ENCODE assay signal across 16 mouse cellular contexts in the genomic region with DNA sequence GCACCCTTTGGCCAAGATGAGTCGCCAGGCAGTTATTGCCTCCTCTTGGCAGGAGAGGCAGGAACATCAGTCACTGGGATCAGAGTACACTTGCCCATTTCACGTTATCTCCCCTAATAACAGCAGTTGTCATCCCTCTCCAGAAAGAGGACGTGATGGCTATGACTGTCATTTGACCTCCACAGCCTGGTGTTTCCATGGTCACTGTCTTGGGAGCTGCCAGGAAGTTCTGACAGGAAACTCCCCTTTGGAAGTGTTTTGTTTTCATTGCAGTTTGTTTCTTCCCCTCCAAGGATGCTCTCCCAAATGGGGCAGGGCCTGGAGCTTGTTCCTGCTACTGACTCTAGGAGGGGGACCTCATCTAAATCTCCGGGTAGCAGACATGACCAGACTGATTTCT.
A peak's percentile ranks its signal among the peaks of the same experiment; 100 is the strongest.
DNase-seq lines count a peak whose midpoint lies in the region; ATAC-seq and TF ChIP-seq lines count a peak whose summit lies in the region.
"Had no signal": no experiment of that assay in that cellular context is flagged by ENCODE, and none has a peak within 500 bp of the region (broad histone marks: within the 10 kb centered on the region; RNA-seq: fewer than 3 reads in every experiment).

No protein-coding gene starts in this region.

- WGBS in intestine, embryonic 16.5 days: 56% methylated on average over 4 of the region's 4 CpGs
- WGBS in intestine, postnatal 0 days: 39% methylated on average over 4 of the region's 4 CpGs
- WGBS in lung, embryonic 14.5 days: 40% methylated on average over 4 of the region's 4 CpGs

- H3K36me3 ChIP-seq in intestine, embryonic 16.5 days (ENCODE audit: control insufficient read depth, insufficient read depth, low read length): no peaks in the 10 kb centered on the region
- no peaks in the 10 kb centered on the region for H3K36me3 ChIP-seq in intestine, postnatal 0 days (ENCODE audit: control insufficient read depth, insufficient read depth)
- H3K36me3 ChIP-seq in lung, embryonic 14.5 days (ENCODE audit: insufficient read depth): no peaks in the 10 kb centered on the region
- H3K36me3 ChIP-seq: hindbrain, embryonic 13.5 days; midbrain, embryonic 15.5 days had no signal

- no peak overlapping the region for H3K9ac ChIP-seq in intestine, embryonic 16.5 days (ENCODE audit: low read depth, low read length)
- no peak overlapping the region for H3K9ac ChIP-seq in intestine, postnatal 0 days (ENCODE audit: low read depth, low read length)
- H3K9ac ChIP-seq in lung, embryonic 14.5 days: no peak overlapping the region
- H3K9ac ChIP-seq: forebrain, embryonic 13.5 days; hindbrain, embryonic 13.5 days; midbrain, embryonic 15.5 days had no signal

- peak; percentile 26; the same call in 1 of the 2 replicates for ATAC-seq in intestine, embryonic 16.5 days
- no peak; the same call in 1 of the 2 replicates for ATAC-seq in intestine, postnatal 0 days
- no peak for ATAC-seq in lung, embryonic 14.5 days (ENCODE audit: insufficient read depth)
- ATAC-seq: forebrain, embryonic 13.5 days; midbrain, embryonic 15.5 days; Patski had no signal

- no peak for TF ChIP-seq CTCF in intestine, postnatal 0 days (IDR thresholded peaks at IDR 0.05; ENCODE audit: low read depth)
- TF ChIP-seq CTCF in lung, embryonic 14.5 days (IDR thresholded peaks at IDR 0.05; ENCODE audit: low read depth): no peak

- no peak overlapping the region for H3K27ac ChIP-seq in intestine, embryonic 16.5 days (ENCODE audit: low read length)
- no peak overlapping the region for H3K27ac ChIP-seq in intestine, postnatal 0 days (ENCODE audit: low read depth, low read length)
- H3K27ac ChIP-seq in lung, embryonic 14.5 days (ENCODE audit: low read depth): no peak overlapping the region
- H3K27ac ChIP-seq: forebrain, embryonic 13.5 days; heart, adult 2 months; hindbrain, embryonic 13.5 days; layer of hippocampus, adult 2 months; midbrain, embryonic 15.5 days; stomach, postnatal 0 days had no signal

- H3K27me3 ChIP-seq in intestine, embryonic 16.5 days (replicated peaks; ENCODE audit: control insufficient read depth, insufficient read depth, low read length): no peaks in the 10 kb centered on the region
- H3K27me3 ChIP-seq in intestine, postnatal 0 days (replicated peaks; ENCODE audit: control insufficient read depth, insufficient read depth, low read length): no peaks in the 10 kb centered on the region
- no peaks in the 10 kb centered on the region for H3K27me3 ChIP-seq in lung, embryonic 14.5 days (ENCODE audit: insufficient read depth, low read length)
- H3K27me3 ChIP-seq: forebrain, embryonic 13.5 days; hindbrain, embryonic 13.5 days; midbrain, embryonic 15.5 days; Patski had no signal

- no peaks in the 10 kb centered on the region for H3K4me1 ChIP-seq in intestine, embryonic 16.5 days (ENCODE audit: control insufficient read depth, insufficient read depth, low read length)
- H3K4me1 ChIP-seq in intestine, postnatal 0 days (replicated peaks; ENCODE audit: control insufficient read depth, insufficient read depth, low read length): no peaks in the 10 kb centered on the region
- H3K4me1 ChIP-seq in lung, embryonic 14.5 days (ENCODE audit: insufficient read depth): no peaks in the 10 kb centered on the region; the same call in 1 of the 2 replicates
- H3K4me1 ChIP-seq: forebrain, embryonic 13.5 days; hindbrain, embryonic 13.5 days; midbrain, embryonic 15.5 days had no signal

- H3K4me2 ChIP-seq in intestine, embryonic 16.5 days (ENCODE audit: low read depth, low read length): no peak overlapping the region
- no peak overlapping the region for H3K4me2 ChIP-seq in intestine, postnatal 0 days (replicated peaks; ENCODE audit: low read depth)
- no peak overlapping the region for H3K4me2 ChIP-seq in lung, embryonic 14.5 days
- H3K4me2 ChIP-seq: forebrain, embryonic 13.5 days; hindbrain, embryonic 13.5 days; midbrain, embryonic 15.5 days had no signal

- H3K9me3 ChIP-seq in intestine, embryonic 16.5 days (ENCODE audit: control insufficient read depth, low read length): no peaks in the 10 kb centered on the region
- no peaks in the 10 kb centered on the region for H3K9me3 ChIP-seq in intestine, postnatal 0 days (ENCODE audit: control insufficient read depth)
- no peaks in the 10 kb centered on the region for H3K9me3 ChIP-seq in lung, embryonic 14.5 days (ENCODE audit: low read depth, low read length)
- H3K9me3 ChIP-seq: forebrain, embryonic 13.5 days; hindbrain, embryonic 13.5 days; midbrain, embryonic 15.5 days had no signal

- DNase-seq in Muller cell, postnatal 12 days (ENCODE audit: inconsistent ontology term): peak; percentile 68
- peak; percentile 4 for DNase-seq in adrenal gland, postnatal 25 days
- peak; percentile 68 for DNase-seq in lung, embryonic 14.5 days
- no peak for DNase-seq in gastrocnemius, postnatal 4 days (ENCODE audit: low spot score in 2 of 2)
- no peak for DNase-seq in cerebellum, postnatal 10 days
- DNase-seq in B cell, adult 2 months: no peak
- DNase-seq: thymus, postnatal 36 days had no signal

- H3K4me3 ChIP-seq in intestine, embryonic 16.5 days (ENCODE audit: low read length): no peak overlapping the region
- H3K4me3 ChIP-seq in intestine, postnatal 0 days (ENCODE audit: low read depth, low read length): no peak overlapping the region
- H3K4me3 ChIP-seq in lung, embryonic 14.5 days (ENCODE audit: low read depth, low read length): no peak overlapping the region
- H3K4me3 ChIP-seq: forebrain, embryonic 13.5 days; heart, adult 2 months; hindbrain, embryonic 13.5 days; layer of hippocampus, adult 2 months; midbrain, embryonic 15.5 days had no signal

Comparison
In these comparisons a context has a peak if more than half of its experiments do, and no peak if none do; other contexts are left out.
1. DNase-seq: peak in Muller cell, postnatal 12 days (single experiment), adrenal gland, postnatal 25 days (single experiment) and lung, embryonic 14.5 days (single experiment); none in gastrocnemius, postnatal 4 days (0 of 2), cerebellum, postnatal 10 days (0 of 2) and B cell, adult 2 months (0 of 2).